Mouse (Mus musculus) limb, embryonic 14.5 days (tissue): ENCODE results near the gene Map2k3. TPM values are rescaled to one million over a fixed set of nuclear protein-coding genes. Genes with fewer than 3 reads are reported as not detected.
A peak's percentile ranks its signal among the peaks of the same experiment; 100 is the strongest.

ENCODE experiments used
- ATAC-seq: fragments of 200-750 bp; cut with Nextera tagmentation; 2 replicates; pipeline ENCODE4 v1.8.0; 2017; ENCODE audit warnings: low read depth, moderate number of reproducible peaks, moderate TSS enrichment; ENCODE audit not compliant: low FRiP score
- DNase-seq: peaks from one replicate; pipeline ENCODE4 v3.0.0-alpha.2; 2015; ENCODE audit warnings: low spot score
- H3K27ac ChIP-seq: fragments of 300-500 bp; sonication (generic); replicated peaks from 2 replicates; pipeline ENCODE4 v1.5.1; 2014; ENCODE audit warnings: low read depth, mild to moderate bottlenecking, low read length, moderate library complexity, mixed read lengths
- H3K27me3 ChIP-seq: fragments of 300-500 bp; sonication (generic); 2 replicates; pipeline ENCODE4 v1.6.1; 2014; ENCODE audit warnings: low read length, mixed read lengths; ENCODE audit not compliant: control insufficient read depth, insufficient read depth
- H3K36me3 ChIP-seq: fragments of 300-500 bp; sonication (generic); 2 replicates; pipeline ENCODE4 v1.6.1; 2014; ENCODE audit warnings: mild to moderate bottlenecking, low read length, moderate library complexity, mixed read lengths; ENCODE audit not compliant: control insufficient read depth, insufficient read depth
- H3K4me1 ChIP-seq: fragments of 300-500 bp; sonication (generic); 2 replicates; pipeline ENCODE4 v1.6.1; 2014; ENCODE audit warnings: antibody characterized with exemption, low read length, mixed read lengths; ENCODE audit not compliant: control insufficient read depth, insufficient read depth
- H3K4me2 ChIP-seq: fragments of 300-500 bp; sonication (generic); replicated peaks from 2 replicates; pipeline ENCODE4 v1.6.1; 2014; ENCODE audit warnings: low read depth, mild to moderate bottlenecking, low read length, moderate library complexity; ENCODE audit not compliant: severe bottlenecking
- H3K4me3 ChIP-seq: fragments of 300-500 bp; sonication (generic); replicated peaks from 2 replicates; pipeline ENCODE4 v1.5.1; 2014; ENCODE audit warnings: low read length
- H3K9ac ChIP-seq: fragments of 300-500 bp; sonication (generic); 2 replicates; pipeline ENCODE4 v1.6.1; 2014; ENCODE audit warnings: mild to moderate bottlenecking, low read depth, low read length, moderate library complexity; ENCODE audit not compliant: severe bottlenecking
- H3K9me3 ChIP-seq: fragments of 300-500 bp; sonication (generic); 2 replicates; pipeline ENCODE4 v1.6.1; 2016; ENCODE audit warnings: low read length; ENCODE audit not compliant: control insufficient read depth
- POLR2A ChIP-seq: fragments of 200-500 bp; IDR thresholded peaks from 2 replicates; pipeline ENCODE4 v1.8.0; 2012; ENCODE audit warnings: inconsistent platforms, mild to moderate bottlenecking, moderate library complexity, borderline replicate concordance; ENCODE audit not compliant: insufficient read depth, insufficient read length; ENCODE audit errors: extremely low read depth
- WGBS: fragments of 180-500 bp; shearing (Covaris S2); extraction: QIAGEN DNeasy Blood & Tissue Kit; methylation state at CpG from one replicate; pipeline ENCODE4 v1.1.7; 2014; 5-methylcytosine and 5-hydroxymethylcytosine counted together
- polyA plus RNA-seq, 2 experiments: library from polyadenylated mRNA; depleted of rRNA in 1 of 2; stranded (reverse) in 1 of 2; unstranded in 1 of 2; fragments of >200 nt; fragmentation: Nextera tagmentation in 1 of 2; extraction: Ambion mirVana in 1 of 2; gene quantifications; 2 replicates each; pipeline versions ENCODE4 v1.2.1 to v1.2.3; 2012 to 2014

Gene Map2k3
- polyA plus RNA-seq, 2 experiments = 34.3 to 76.4 TPM

DNA sequence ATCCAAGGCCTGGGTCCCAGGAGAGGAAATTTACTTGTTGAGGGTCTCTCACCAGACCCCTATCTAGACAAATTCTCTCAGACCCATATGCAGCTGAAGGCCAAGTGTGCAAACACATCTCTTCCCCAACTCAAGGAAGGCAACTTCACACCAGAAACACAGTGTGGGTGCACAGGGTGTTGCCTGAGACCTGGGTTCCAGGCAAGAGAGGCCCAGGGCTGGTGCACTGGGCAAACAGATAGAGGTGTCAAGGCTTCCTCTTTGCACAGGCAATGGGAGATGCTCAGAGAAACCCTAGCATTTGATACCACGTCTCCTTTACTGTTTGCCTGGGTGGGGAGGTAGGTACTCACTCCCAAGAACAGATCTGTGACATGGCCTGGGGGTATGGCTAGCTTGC lies 6.9 kb upstream of the Map2k3 start:
- Histone ChIP-seq H3K27ac (no peak overlapping the region), H3K27me3 (no peaks in the 10 kb centered on the region; the same call in 1 of the 2 replicates), H3K36me3 (peaks cover 3% of the 10 kb centered on the region; the same call in 1 of the 2 replicates), H3K4me2 (no peak overlapping the region), H3K4me1 (peaks cover 7% of the 10 kb centered on the region; the same call in 1 of the 2 replicates), H3K4me3 (no peak overlapping the region), H3K9ac (no peak overlapping the region), H3K9me3 (no peaks in the 10 kb centered on the region)
- no peak for DNase-seq
- TF ChIP-seq POLR2A = no peak
- WGBS = 87% methylated on average over 1 of the region's 1 CpGs
- no peak for ATAC-seq

DNA sequence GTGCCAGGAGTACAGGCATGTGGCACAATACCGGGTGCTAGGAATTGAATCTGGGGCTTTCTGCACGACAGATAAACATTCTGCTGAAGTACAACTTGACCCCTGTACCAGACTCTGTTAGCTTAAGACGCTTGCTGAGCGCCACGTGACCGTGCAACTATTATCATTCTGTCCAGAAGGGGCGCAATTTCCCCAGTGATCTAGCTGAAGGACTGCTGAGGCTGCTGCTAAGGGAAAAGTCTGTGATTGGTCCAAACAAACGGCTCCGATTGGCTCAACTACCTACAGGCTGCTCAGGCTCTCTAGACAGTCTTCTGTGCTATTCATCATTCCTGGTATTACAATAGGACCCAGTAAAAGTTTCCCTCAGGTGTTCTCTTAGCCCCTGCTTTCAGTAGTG lies 4.6 kb upstream of the Map2k3 start:
- 0 out of 2 replicates have a peak overlapping the region, but pooled peaks have one; percentile 27 for H3K4me2 ChIP-seq
- 2% methylated on average over 9 of the region's 9 CpGs for whole genome bisulfite sequencing
- H3K4me3 ChIP-seq = 0 out of 2 replicates have a peak overlapping the region, but pooled peaks have one; percentile 3

DNA sequence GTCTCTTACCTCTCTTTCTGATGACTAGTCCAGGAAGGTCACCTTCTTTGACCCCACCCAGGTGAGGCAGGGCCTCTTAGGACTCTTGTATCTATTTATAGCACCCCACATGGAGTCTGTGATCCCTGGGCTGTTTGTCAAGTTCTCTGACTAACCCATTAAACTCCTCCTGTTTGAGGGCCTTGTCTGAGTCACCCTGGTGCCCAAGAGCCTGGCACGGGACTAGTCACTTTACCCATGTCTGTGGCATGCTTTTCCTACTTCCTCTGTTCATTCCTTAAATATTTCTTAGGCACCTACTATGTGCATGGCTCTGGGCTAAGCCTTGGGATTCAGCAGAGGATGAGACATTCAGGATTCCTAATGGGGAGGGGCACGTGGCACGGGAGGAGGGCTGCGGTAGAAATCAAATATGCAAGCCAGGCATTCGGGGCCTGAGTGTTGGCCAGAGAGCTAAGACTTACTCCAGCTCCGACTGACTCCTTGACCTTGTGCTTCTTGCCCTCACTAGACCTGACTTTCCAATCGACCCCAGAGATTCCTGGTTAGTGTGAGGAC lies 1.0 kb upstream of the Map2k3 start:
- no peaks in the 10 kb centered on the region for H3K27me3 ChIP-seq
- no peak overlapping the region for H3K27ac ChIP-seq
- ATAC-seq (no peak), DNase-seq (no peak)
- no peak for TF ChIP-seq POLR2A
- 25% methylated on average over 7 of the region's 7 CpGs for WGBS
- peaks cover 15% of the 10 kb centered on the region for H3K4me1 ChIP-seq
- H3K4me2 ChIP-seq = peak overlapping the region; percentile 59
- no peaks in the 10 kb centered on the region for H3K9me3 ChIP-seq
- H3K36me3 ChIP-seq = no peaks in the 10 kb centered on the region
- H3K9ac ChIP-seq = peak overlapping the region; percentile 44
- H3K4me3 ChIP-seq = peak overlapping the region; percentile 73

More for the DNA sequence above, 4.6 kb upstream of the Map2k3 start:
- H3K9me3 ChIP-seq = no peaks in the 10 kb centered on the region
- H3K9ac ChIP-seq = no peak overlapping the region
- no peak overlapping the region for H3K27ac ChIP-seq
- H3K36me3 ChIP-seq = no peaks in the 10 kb centered on the region
- peak; percentile 78 for ATAC-seq
- peaks cover 7% of the 10 kb centered on the region; the same call in 1 of the 2 replicates for H3K4me1 ChIP-seq
- no peaks in the 10 kb centered on the region; the same call in 1 of the 2 replicates for H3K27me3 ChIP-seq
- DNase-seq = peak; percentile 94
- TF ChIP-seq POLR2A = no peak

DNA sequence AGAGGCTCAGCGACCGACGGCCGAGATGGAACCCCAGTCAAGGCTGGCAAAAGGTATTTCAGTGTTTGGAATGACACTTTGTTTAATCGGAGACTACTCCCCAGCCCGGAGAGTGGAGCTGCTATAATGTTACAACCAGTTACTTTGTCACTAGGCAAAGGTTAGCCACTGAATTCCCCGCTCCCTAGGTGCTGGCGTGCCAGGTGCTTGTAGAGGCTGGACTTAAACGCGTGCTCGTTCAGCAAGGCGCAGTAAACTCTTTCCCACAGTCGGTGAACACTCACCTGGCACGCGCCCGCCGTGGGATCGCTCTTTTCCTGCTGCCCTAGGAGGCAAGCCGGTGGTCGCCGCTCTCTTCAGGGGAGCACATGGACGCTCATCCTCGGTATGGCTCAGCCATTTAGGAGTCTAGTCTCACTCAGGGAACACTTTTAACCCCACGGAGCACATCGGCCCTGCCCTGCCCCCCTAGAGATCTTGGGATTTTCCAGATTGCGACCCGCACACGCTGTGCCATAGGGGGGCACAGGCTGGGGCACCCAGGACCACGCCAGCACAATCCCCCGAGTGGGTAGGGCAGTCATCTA lies 458 bp upstream of the Map2k3 start:
- H3K9me3 ChIP-seq = no peaks in the 10 kb centered on the region
- H3K27ac ChIP-seq = no peak overlapping the region
- peaks cover 15% of the 10 kb centered on the region for H3K4me1 ChIP-seq
- H3K36me3 ChIP-seq = no peaks in the 10 kb centered on the region
- DNase-seq (no peak), ATAC-seq (peak; percentile 28)
- H3K27me3 ChIP-seq = no peaks in the 10 kb centered on the region
- WGBS = 3% methylated on average over 30 of the region's 30 CpGs
- peak overlapping the region; percentile 59 for H3K4me2 ChIP-seq
- peak overlapping the region; percentile 44 for H3K9ac ChIP-seq
- peak overlapping the region; percentile 73 for H3K4me3 ChIP-seq
- TF ChIP-seq POLR2A = no peak

DNA sequence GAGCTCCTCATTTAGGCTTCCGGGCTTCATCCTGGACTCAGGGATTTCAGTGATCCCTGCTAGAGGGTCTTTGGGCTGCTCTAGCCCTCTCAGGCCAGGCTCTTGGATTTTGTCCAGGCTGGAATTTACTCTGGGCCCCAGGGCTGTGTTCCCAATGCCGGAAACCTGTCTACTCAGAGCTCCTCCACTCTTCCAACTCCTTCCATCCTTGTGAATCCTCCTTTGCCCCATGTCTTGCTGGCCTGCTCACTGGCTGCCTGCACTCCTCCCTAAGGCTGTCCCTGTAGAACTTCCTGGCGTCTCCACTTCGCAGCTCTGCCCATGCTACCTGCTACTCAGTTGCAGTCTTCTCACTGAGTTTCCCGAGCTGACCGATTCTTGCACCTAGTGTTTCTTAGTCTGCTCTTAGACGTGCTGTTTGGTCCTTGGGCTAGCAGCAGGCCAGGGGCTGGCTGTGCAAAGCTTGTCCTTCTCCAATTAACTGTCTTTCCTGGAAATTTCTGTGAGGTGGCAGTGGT lies 729 bp downstream of the Map2k3 start:
- peaks cover 11% of the 10 kb centered on the region for H3K4me1 ChIP-seq
- H3K27ac ChIP-seq = 0 out of 2 replicates have a peak overlapping the region, but pooled peaks have one; percentile 15

More for the DNA sequence above, 729 bp downstream of the Map2k3 start:
- Histone ChIP-seq H3K27me3 (no peaks in the 10 kb centered on the region), H3K36me3 (no peaks in the 10 kb centered on the region), H3K9ac (peak overlapping the region; percentile 62), H3K9me3 (no peaks in the 10 kb centered on the region), H3K4me3 (peak overlapping the region; percentile 73), H3K4me2 (peak overlapping the region; percentile 59)
- ATAC-seq = no peak
- 1% methylated on average over 7 of the region's 7 CpGs for WGBS
- TF ChIP-seq POLR2A = no peak
- DNase-seq = no peak
